Mouse (Mus musculus) embryonic facial prominence, embryonic 12.5 days (tissue): ENCODE results near the gene Nap1l3. TPM values are rescaled to one million over a fixed set of nuclear protein-coding genes. Genes with fewer than 3 reads are reported as not detected.

Experiments
- ATAC-seq: fragments of 200-750 bp; cut with Nextera tagmentation; 2 replicates; pipeline ENCODE4 v1.8.0; 2017; ENCODE audit not compliant: insufficient number of reproducible peaks, insufficient read depth, low FRiP score, low TSS enrichment
- H3K27ac ChIP-seq: fragments of 300-500 bp; sonication (generic); 2 replicates; pipeline ENCODE4 v1.5.1; 2016; ENCODE audit warnings: mild to moderate bottlenecking
- H3K27me3 ChIP-seq: fragments of 300-500 bp; sonication (generic); 2 replicates; pipeline ENCODE4 v1.6.1; 2016; ENCODE audit warnings: mild to moderate bottlenecking, moderate library complexity
- H3K36me3 ChIP-seq: fragments of 300-500 bp; sonication (generic); 2 replicates; pipeline ENCODE4 v1.6.1; 2016; ENCODE audit warnings: mild to moderate bottlenecking
- H3K4me1 ChIP-seq: fragments of 300-500 bp; sonication (generic); 2 replicates; pipeline ENCODE4 v1.6.1; 2016
- H3K4me2 ChIP-seq: fragments of 300-500 bp; sonication (generic); replicated peaks from 2 replicates; pipeline ENCODE4 v1.6.1; 2016; ENCODE audit warnings: mild to moderate bottlenecking, moderate library complexity
- H3K4me3 ChIP-seq: fragments of 300-500 bp; sonication (generic); 2 replicates; pipeline ENCODE4 v1.5.1; 2016; ENCODE audit warnings: mild to moderate bottlenecking
- H3K9ac ChIP-seq: fragments of 300-500 bp; sonication (generic); 2 replicates; pipeline ENCODE4 v1.6.1; 2016; ENCODE audit warnings: mild to moderate bottlenecking, moderate library complexity
- H3K9me3 ChIP-seq: fragments of 300-500 bp; sonication (generic); 2 replicates; pipeline ENCODE4 v1.6.1; 2016; ENCODE audit warnings: mild to moderate bottlenecking, moderate library complexity
- WGBS: fragments of 180-500 bp; shearing (Covaris S2); methylation state at CpG from one replicate; pipeline ENCODE4 v1.1.7; 2016; 5-methylcytosine and 5-hydroxymethylcytosine counted together
- polyA plus RNA-seq: library from polyadenylated mRNA; unstranded; fragments of >200 nt; fragmentation: Nextera tagmentation; extraction: Ambion mirVana; gene quantifications from 2 replicates; pipeline ENCODE4 v1.2.1, GENCODE M21; 2016

Nap1l3 gene
- polyA plus RNA-seq = 5.7 and 5.8 TPM in 2 replicates

DNA sequence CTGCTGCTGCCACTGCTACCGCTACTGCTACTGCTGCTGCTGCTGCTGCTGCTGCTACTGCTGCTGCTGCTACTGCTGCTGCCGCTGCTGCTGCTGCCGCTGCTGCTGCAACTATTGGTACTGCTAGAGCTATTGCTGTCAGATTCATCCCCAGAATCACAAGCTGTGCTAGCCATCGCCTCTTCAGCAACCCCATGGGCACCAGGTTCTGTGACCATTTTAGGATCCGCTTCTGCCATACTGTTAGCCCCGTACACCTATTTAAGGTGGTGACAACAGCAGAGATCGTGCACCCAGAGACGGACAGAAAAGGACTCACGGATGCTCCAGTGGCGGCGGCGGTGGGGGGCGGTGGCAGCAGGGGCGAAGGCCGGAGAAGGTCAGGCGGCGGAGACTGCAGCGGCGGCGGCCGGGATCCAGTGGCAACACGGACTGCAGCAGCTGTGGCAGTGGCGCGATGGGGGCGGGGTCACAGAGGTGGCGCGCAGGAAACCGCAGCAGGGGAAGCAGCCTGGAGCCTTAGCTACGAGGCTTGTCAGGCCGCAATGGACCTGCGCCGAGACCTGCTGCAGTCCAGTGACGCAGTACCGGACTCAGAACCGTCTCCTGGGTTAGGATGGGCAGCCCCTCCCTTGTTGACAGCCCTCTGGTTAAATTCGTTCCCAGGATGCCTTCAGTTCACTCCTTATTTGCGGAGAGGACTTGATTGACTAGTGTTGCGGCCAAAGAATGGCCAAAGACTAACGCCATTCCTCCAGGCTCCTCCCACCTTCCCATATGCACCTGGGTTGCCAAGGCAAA is at the start of gene Nap1l3:
Gene Nap1l3, minus strand, starts transcription at position 621 of the 801 bp plus-strand sequence.
- WGBS = 14% methylated on average over 37 of the region's 39 CpGs
- Histone ChIP-seq H3K4me2 (peak within 1 kb of the TSS; percentile 53), H3K9ac (peak within 1 kb of the TSS; percentile 36), H3K27ac (no peak within 1 kb of the TSS), H3K4me3 (peak within 1 kb of the TSS; percentile 52), H3K4me1 (no peaks in the 10 kb centered on the region), H3K9me3 (no peaks in the 10 kb centered on the region), H3K36me3 (no peaks in the 10 kb centered on the region), H3K27me3 (no peaks in the 10 kb centered on the region)
- ATAC-seq = peak; percentile 93

DNA sequence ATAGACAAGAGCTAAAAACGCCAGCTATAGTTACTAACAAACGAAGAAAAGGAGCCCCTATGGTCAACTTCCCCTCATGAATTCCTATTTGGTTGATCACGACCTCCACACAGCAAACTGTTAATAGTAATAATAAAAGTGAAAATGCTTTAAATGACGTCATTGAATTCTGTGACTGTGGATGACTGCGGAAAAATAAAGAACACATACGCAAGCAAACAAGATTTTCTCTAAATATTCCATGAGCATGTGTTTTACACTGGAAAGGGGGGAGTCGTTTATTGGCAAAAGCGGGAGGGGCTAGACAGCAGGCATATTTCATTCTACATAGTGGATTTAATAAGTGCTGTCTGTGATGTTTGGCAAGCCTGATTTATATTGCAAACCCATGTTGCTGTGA is 451 bp upstream of the Nap1l3 start:
- no peak overlapping the region for H3K9ac ChIP-seq

More for the DNA sequence above, 451 bp upstream of the Nap1l3 start:
- H3K4me3 ChIP-seq = peak overlapping the region; percentile 52
- no peaks in the 10 kb centered on the region for H3K4me1 ChIP-seq
- WGBS = 24% methylated on average over 8 of the region's 8 CpGs
- peak overlapping the region; percentile 53 for H3K4me2 ChIP-seq
- ATAC-seq = no peak
- no peak overlapping the region for H3K27ac ChIP-seq
- H3K9me3 ChIP-seq = no peaks in the 10 kb centered on the region
- H3K27me3 ChIP-seq = no peaks in the 10 kb centered on the region
- H3K36me3 ChIP-seq = no peaks in the 10 kb centered on the region
